Mouse (Mus musculus) mature B cell (primary cell): ENCODE results near the gene Gbe1.

Source experiments
- in situ Hi-C: fragments of 300-500 bp; cut with MboI; formaldehyde crosslinking; loops from 2 replicates; pipeline ENCODE4 v1.14.3; 2019

Gene Gbe1

DNA sequence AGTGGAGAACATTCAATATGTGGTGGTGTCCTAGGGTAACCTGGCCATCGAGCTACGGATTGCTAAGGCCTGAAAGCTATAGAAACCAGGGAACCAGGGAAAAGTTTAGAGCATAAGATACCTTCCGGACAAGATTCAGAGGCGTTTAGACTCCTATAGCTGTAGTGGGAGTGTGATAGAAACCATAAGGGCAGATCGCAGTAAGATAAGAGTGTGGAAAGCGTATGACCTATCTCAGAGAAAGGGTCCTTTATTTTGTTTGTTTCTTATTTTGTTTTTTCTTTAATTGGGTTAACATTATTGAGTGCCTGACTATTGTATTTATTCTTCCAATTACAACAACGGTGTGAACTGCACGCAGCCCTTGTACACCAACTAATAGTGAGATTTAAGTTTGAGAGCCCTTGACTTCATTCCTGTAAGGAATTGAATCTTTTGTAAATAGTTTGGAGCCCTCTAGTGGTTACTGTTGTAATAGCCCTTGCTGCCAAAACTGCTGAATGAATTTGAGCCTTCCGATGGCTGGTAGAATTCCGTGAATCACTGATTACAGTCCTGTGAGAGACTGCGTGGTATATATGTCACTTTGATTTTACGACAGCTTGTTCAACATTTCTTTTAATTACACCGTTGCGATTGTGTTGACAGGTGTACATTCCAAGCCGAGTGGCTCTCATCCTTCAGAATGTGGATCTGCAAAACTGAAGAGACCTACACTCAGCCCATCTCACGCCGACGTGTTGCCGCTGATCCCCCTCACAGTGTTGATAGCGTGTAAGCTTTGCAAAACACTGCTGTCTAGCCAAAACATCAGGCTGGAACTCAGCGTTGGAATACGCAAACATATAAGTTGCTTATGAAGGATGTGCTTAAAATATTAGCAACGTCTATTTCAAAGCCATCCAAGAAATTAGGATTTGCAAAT lies 254.9 kb downstream of the Gbe1 start:
- in situ Hi-C loops = no loop called here

DNA sequence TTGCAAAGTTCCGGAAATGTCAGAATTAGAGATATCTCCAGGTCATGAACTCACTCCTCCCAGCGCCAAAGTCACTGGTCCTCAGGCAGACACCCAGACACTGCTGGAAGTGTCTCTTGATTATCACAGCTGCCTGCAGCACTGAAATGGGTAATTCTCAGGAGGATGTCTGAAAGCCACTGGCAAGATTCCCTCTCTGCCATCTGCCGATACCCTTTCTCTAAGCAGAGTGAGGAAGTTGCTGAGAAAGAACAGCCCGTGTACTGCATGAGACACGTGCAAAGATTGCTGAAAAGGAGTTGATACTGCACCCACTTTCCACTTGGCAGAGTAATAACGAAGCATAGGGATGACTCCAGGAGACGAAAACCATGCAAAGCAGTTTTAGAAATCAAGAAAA lies 272.2 kb downstream of the Gbe1 start:
- in situ Hi-C loops = no loop called here

DNA sequence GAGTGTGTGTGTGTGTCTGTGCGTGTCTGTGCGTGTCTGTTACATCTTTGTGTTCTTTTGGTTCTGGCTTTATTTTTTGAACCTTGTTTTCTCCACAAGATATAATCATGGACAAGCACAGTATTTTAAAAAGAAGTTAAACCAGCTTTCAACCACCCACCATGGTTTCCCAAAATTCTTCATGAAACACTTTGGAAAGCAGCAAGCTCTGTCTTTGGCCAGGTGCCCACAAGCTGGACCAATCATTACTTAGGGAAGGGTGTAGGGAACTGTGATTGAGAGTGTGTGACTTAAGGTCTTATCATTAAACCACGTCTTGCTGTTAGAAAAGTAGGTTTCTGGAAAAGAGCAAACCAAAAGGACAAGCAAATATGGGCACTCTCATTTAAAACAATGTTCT lies 288.6 kb downstream of the Gbe1 start:
- in situ Hi-C loops = no loop called here

DNA sequence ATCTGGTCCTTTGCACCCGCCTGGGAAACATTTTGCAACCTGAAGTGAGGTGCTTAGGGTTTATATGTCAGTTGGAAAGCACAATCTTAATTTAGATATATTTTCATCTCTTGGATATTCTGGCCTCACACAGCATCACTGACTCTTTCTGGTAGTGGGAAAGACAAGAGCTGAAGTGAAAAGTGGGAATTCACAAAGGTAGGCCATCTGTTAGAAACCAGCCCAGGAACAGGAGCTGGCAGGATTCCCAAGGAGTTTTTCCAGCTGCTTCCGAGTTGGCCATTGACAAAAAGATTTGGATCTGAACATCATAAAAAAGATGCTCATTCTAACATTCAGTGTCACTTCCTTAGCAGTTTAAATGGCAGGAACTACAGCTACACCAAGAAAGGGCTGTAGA lies 294.6 kb downstream of the Gbe1 start:
- in situ Hi-C loops = no loop called here

DNA sequence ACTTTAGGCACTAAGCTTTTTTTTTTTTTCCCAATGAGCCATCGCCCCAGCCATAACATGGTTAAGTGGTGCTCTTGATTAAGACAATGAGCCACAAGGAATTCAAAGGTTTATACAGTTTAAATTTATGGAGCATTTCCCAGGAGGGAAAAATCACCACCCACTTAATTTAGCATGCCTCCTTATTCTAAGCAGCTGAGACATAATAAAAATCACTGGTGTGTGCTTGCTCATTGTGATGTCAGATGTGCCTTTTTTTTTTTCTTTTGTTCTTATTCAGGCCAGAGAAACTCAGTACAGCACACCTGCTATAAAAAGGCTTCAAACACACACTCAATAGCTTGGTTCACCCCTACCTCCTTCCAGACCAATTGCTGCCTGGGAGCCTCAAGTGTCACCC lies 303.9 kb downstream of the Gbe1 start:
- in situ Hi-C loops = no loop called here

DNA sequence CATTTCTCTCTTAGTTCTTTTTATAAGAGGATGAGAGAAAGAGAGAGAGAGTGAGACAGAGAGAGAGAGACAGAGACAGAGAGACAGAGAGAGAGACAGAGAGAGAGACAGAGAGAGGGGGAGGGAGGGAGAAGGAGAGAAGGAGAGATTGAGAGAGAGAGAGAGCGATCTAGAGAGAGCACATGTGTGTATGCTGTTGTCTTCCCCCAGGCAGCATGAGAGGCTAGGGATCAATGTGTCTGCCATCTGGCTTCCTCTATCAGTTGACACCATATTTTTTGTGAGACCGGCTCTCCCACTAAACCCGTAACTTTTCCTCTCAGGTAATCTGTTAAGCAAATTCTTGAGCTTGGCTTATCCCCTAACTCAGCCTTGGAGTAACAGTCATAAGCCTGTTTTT lies 304.4 kb downstream of the Gbe1 start:
- in situ Hi-C loops = no loop called here
